Comparison of ENCODE assay signal across 19 mouse cellular contexts in the genomic region with DNA sequence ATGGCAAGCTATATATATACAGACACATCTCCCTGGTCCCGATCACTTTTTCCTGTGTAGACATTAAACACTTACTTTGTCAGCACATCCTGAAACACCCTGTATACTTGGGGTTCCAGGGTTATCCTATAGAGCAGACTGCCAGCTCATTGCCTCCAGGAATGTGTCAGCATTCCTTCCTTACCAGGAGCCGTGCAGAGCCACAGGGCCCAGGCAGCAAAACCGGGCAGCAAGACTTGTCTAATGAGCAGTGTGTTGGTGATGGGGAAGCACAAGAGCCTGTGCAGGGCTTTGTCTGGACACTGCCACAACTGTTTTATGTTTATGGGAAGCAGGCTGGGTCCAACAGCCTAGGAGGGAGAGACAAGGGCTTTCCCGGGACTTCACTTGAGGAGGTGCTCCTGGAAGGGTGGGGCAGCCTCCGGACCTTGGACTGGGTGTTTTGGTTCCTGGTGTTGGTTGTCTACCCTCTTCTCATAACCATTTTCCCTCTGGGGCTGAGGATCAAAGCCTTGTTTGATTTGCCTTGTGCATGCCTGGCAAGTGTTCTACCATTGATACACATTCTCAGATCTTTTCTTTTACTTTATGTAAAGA. TPM values are rescaled to one million over a fixed set of nuclear protein-coding genes. Genes with fewer than 3 reads are reported as not detected.
A peak's percentile ranks its signal among the peaks of the same experiment; 100 is the strongest.
DNase-seq lines count a peak whose midpoint lies in the region; ATAC-seq and TF ChIP-seq lines count a peak whose summit lies in the region.
"Had no signal": no experiment of that assay in that cellular context is flagged by ENCODE, and none has a peak within 500 bp of the region (broad histone marks: within the 10 kb centered on the region; RNA-seq: fewer than 3 reads in every experiment).

No protein-coding gene starts in this region.

- no peaks in the 10 kb centered on the region for H3K9me3 ChIP-seq in heart, embryonic 13.5 days
- no peaks in the 10 kb centered on the region for H3K9me3 ChIP-seq in lung, embryonic 15.5 days
- H3K9me3 ChIP-seq in intestine, embryonic 14.5 days (ENCODE audit: control insufficient read depth, low read length): no peaks in the 10 kb centered on the region
- no peaks in the 10 kb centered on the region for H3K9me3 ChIP-seq in stomach, embryonic 16.5 days (replicated peaks; ENCODE audit: control insufficient read depth, low read length)
- no peaks in the 10 kb centered on the region for H3K9me3 ChIP-seq in midbrain, postnatal 0 days (ENCODE audit: low read length)
- no peaks in the 10 kb centered on the region for H3K9me3 ChIP-seq in kidney, embryonic 14.5 days (ENCODE audit: control insufficient read depth, low read length)
- H3K9me3 ChIP-seq: forebrain, embryonic 13.5 days had no signal

- TF ChIP-seq CTCF in lung, adult 2 months (IDR thresholded peaks at IDR 0.05; ENCODE audit: insufficient read depth, low read length): no peak
- TF ChIP-seq CTCF in midbrain, postnatal 0 days (IDR thresholded peaks at IDR 0.05): no peak

- no peak for TF ChIP-seq POLR2A in lung, adult 2 months (IDR thresholded peaks at IDR 0.05; ENCODE audit: borderline replicate concordance, extremely low read depth, low read depth, low read length)

- no peak for DNase-seq in heart, adult 11 months
- DNase-seq in lung, adult 2 months: no peak
- DNase-seq in intestine, embryonic 14.5 days (ENCODE audit: low spot score): peak; percentile 58
- DNase-seq in midbrain, postnatal 0 days (ENCODE audit: low spot score): no peak
- DNase-seq: adrenal gland, postnatal 10 days; B cell, adult 2 months; cerebellum, adult 9-11 months; embryo, embryonic 11 days; retina, postnatal 1 day; spleen, adult 18-20 months; thymus, postnatal 36 days had no signal

- no peak for ATAC-seq in heart, embryonic 13.5 days (ENCODE audit: extremely low read depth, insufficient number of reproducible peaks, low FRiP score, low TSS enrichment)
- ATAC-seq in lung, embryonic 15.5 days (ENCODE audit: borderline replicate concordance, extremely low read depth, low FRiP score, low TSS enrichment): peak; percentile 19; the same call in 1 of the 2 replicates
- no peak for ATAC-seq in intestine, embryonic 14.5 days (replicated peaks; ENCODE audit: low FRiP score, low TSS enrichment, low read depth)
- no peak for ATAC-seq in stomach, embryonic 16.5 days (ENCODE audit: insufficient read depth, low FRiP score)
- ATAC-seq in midbrain, postnatal 0 days (ENCODE audit: low FRiP score): no peak
- no peak for ATAC-seq in kidney, embryonic 14.5 days (ENCODE audit: low FRiP score, low TSS enrichment)
- ATAC-seq: forebrain, embryonic 13.5 days; inflammation-experienced regulatory T-cells, adult 6 months had no signal

- H3K4me2 ChIP-seq in heart, embryonic 13.5 days: no peak overlapping the region
- H3K4me2 ChIP-seq in lung, embryonic 15.5 days: no peak overlapping the region; the same call in 1 of the 2 replicates
- no peak overlapping the region for H3K4me2 ChIP-seq in intestine, embryonic 14.5 days (ENCODE audit: low read length)
- H3K4me2 ChIP-seq in stomach, embryonic 16.5 days (ENCODE audit: low read depth, low read length): no peak overlapping the region
- no peak overlapping the region for H3K4me2 ChIP-seq in midbrain, postnatal 0 days (ENCODE audit: low read depth, low read length, poor library complexity, severe bottlenecking)
- H3K4me2 ChIP-seq in kidney, embryonic 14.5 days (replicated peaks; ENCODE audit: low read depth, low read length): no peak overlapping the region
- H3K4me2 ChIP-seq: forebrain, embryonic 13.5 days; midbrain, embryonic 11.5 days had no signal

- H3K9ac ChIP-seq in heart, embryonic 13.5 days: peak overlapping the region; percentile 26; the same call in 1 of the 2 replicates
- no peak overlapping the region for H3K9ac ChIP-seq in lung, embryonic 15.5 days
- no peak overlapping the region for H3K9ac ChIP-seq in intestine, embryonic 14.5 days (ENCODE audit: low read length)
- H3K9ac ChIP-seq in stomach, embryonic 16.5 days (ENCODE audit: low read length): no peak overlapping the region
- H3K9ac ChIP-seq in midbrain, postnatal 0 days (replicated peaks; ENCODE audit: low read length, poor library complexity, severe bottlenecking): no peak overlapping the region
- H3K9ac ChIP-seq in kidney, embryonic 14.5 days (ENCODE audit: low read depth, low read length): no peak overlapping the region
- H3K9ac ChIP-seq: forebrain, embryonic 13.5 days had no signal

- peak overlapping the region; percentile 54 for H3K27ac ChIP-seq in heart, embryonic 13.5 days (replicated peaks)
- 0 out of 2 replicates have a peak overlapping the region, but pooled peaks have one; percentile 7 for H3K27ac ChIP-seq in lung, embryonic 15.5 days
- H3K27ac ChIP-seq in intestine, embryonic 14.5 days (ENCODE audit: low read depth): no peak overlapping the region
- H3K27ac ChIP-seq in stomach, embryonic 16.5 days (ENCODE audit: low read length): peak overlapping the region; percentile 34; the same call in 1 of the 2 replicates
- no peak overlapping the region for H3K27ac ChIP-seq in midbrain, postnatal 0 days (ENCODE audit: low read depth, low read length)
- no peak overlapping the region for H3K27ac ChIP-seq in kidney, embryonic 14.5 days (ENCODE audit: low read depth, low read length)
- H3K27ac ChIP-seq: forebrain, embryonic 13.5 days had no signal

- H3K27me3 ChIP-seq in heart, embryonic 13.5 days (replicated peaks): no peaks in the 10 kb centered on the region
- H3K27me3 ChIP-seq in lung, embryonic 15.5 days: no peaks in the 10 kb centered on the region
- H3K27me3 ChIP-seq in intestine, embryonic 14.5 days (replicated peaks; ENCODE audit: control insufficient read depth, insufficient read depth, low read length): no peaks in the 10 kb centered on the region
- H3K27me3 ChIP-seq in stomach, embryonic 16.5 days (ENCODE audit: control insufficient read depth, insufficient read depth, low read length): no peaks in the 10 kb centered on the region
- H3K27me3 ChIP-seq in midbrain, postnatal 0 days (ENCODE audit: insufficient read depth, low read length): no peaks in the 10 kb centered on the region
- no peaks in the 10 kb centered on the region for H3K27me3 ChIP-seq in kidney, embryonic 14.5 days (ENCODE audit: control insufficient read depth, insufficient read depth, low read length)

- no peaks in the 10 kb centered on the region for H3K36me3 ChIP-seq in heart, embryonic 13.5 days
- H3K36me3 ChIP-seq in lung, embryonic 15.5 days: no peaks in the 10 kb centered on the region
- no peaks in the 10 kb centered on the region for H3K36me3 ChIP-seq in intestine, embryonic 14.5 days (ENCODE audit: control insufficient read depth, insufficient read depth, low read length)
- no peaks in the 10 kb centered on the region for H3K36me3 ChIP-seq in stomach, embryonic 16.5 days (ENCODE audit: control insufficient read depth, insufficient read depth, low read length)
- no peaks in the 10 kb centered on the region for H3K36me3 ChIP-seq in midbrain, postnatal 0 days (ENCODE audit: insufficient read depth, low read length)
- H3K36me3 ChIP-seq in kidney, embryonic 14.5 days (ENCODE audit: control insufficient read depth, insufficient read depth, low read length): no peaks in the 10 kb centered on the region

- H3K4me1 ChIP-seq in heart, embryonic 13.5 days: peaks cover 22% of the 10 kb centered on the region
- peaks cover 16% of the 10 kb centered on the region for H3K4me1 ChIP-seq in lung, embryonic 15.5 days
- H3K4me1 ChIP-seq in lung, adult 2 months (ENCODE audit: control insufficient read depth, insufficient read depth, low read length): no peaks in the 10 kb centered on the region
- H3K4me1 ChIP-seq in intestine, embryonic 14.5 days (replicated peaks; ENCODE audit: control insufficient read depth, insufficient read depth, low read length): peaks cover 14% of the 10 kb centered on the region; the same call in 1 of the 2 replicates
- peaks cover 9% of the 10 kb centered on the region; the same call in 1 of the 2 replicates for H3K4me1 ChIP-seq in stomach, embryonic 16.5 days (ENCODE audit: control insufficient read depth, insufficient read depth, low read length)
- H3K4me1 ChIP-seq in midbrain, postnatal 0 days (ENCODE audit: insufficient read depth, low read length): no peaks in the 10 kb centered on the region
- H3K4me1 ChIP-seq in kidney, embryonic 14.5 days (ENCODE audit: control insufficient read depth, insufficient read depth, low read length): 0 out of 2 replicates have a peak, but pooled peaks cover 7% of the 10 kb centered on the region
- H3K4me1 ChIP-seq: forebrain, embryonic 13.5 days had no signal

- 22% methylated on average over 5 of the region's 5 CpGs for WGBS in heart, embryonic 13.5 days
- WGBS in lung, embryonic 15.5 days: 17% methylated on average over 5 of the region's 5 CpGs
- 29% methylated on average over 5 of the region's 5 CpGs for WGBS in lung, adult 2 months
- 30% methylated on average over 5 of the region's 5 CpGs for WGBS in intestine, embryonic 14.5 days
- WGBS in stomach, embryonic 16.5 days: 39% methylated on average over 5 of the region's 5 CpGs
- 69% methylated on average over 5 of the region's 5 CpGs for WGBS in midbrain, postnatal 0 days
- 58% methylated on average over 5 of the region's 5 CpGs for WGBS in kidney, embryonic 14.5 days

- no peak overlapping the region for H3K4me3 ChIP-seq in heart, embryonic 13.5 days
- no peak overlapping the region for H3K4me3 ChIP-seq in lung, embryonic 15.5 days
- no peak overlapping the region for H3K4me3 ChIP-seq in lung, adult 2 months (replicated peaks; ENCODE audit: extremely low read depth, low read depth, low read length)
- no peak overlapping the region for H3K4me3 ChIP-seq in intestine, embryonic 14.5 days (ENCODE audit: low read depth, low read length)
- no peak overlapping the region for H3K4me3 ChIP-seq in stomach, embryonic 16.5 days (replicated peaks; ENCODE audit: low read length)
- H3K4me3 ChIP-seq in midbrain, postnatal 0 days (ENCODE audit: low read depth, low read length): no peak overlapping the region
- H3K4me3 ChIP-seq in kidney, embryonic 14.5 days (ENCODE audit: low read length): no peak overlapping the region
- H3K4me3 ChIP-seq: forebrain, embryonic 13.5 days had no signal

RNA-seq across cellular contexts. Expression of gene Tmem37, which starts 10.1 kb away (rescaled TPM):
- polyA plus RNA-seq in heart, embryonic 13.5 days (2015; fragmentation: Nextera tagmentation; extraction: Ambion mirVana): 14.7 and 16.6 TPM in 2 replicates
- polyA plus RNA-seq in lung, embryonic 15.5 days (2015; fragmentation: Nextera tagmentation; extraction: Ambion mirVana): 9.0 and 9.1 TPM in 2 replicates
- polyA plus RNA-seq in lung, adult 2 months (2012; rRNA removed): 78.9 and 80.0 TPM in 2 replicates
- polyA plus RNA-seq in intestine, embryonic 14.5 days (2014; fragmentation: Nextera tagmentation; extraction: Ambion mirVana): 12.4 and 17.6 TPM in 2 replicates
- 19.4 and 24.8 TPM in 2 replicates for polyA plus RNA-seq in stomach, embryonic 16.5 days (2015; fragmentation: Nextera tagmentation; extraction: Ambion mirVana)
- total RNA-seq in midbrain, postnatal 0 days (2014; rRNA removed): 2.7 and 4.0 TPM in 2 replicates
- 6.9 and 7.5 TPM in 2 replicates for polyA plus RNA-seq in midbrain, postnatal 0 days (2015; fragmentation: Nextera tagmentation; extraction: Ambion mirVana)
- 40.5 and 44.1 TPM in 2 replicates for polyA plus RNA-seq in kidney, embryonic 14.5 days (2014; fragmentation: Nextera tagmentation; extraction: Ambion mirVana)
- total RNA-seq: neutrophil, adult 5-6 weeks had no signal

RNA-seq across cellular contexts. Expression of gene Dbi, which starts 36.9 kb away (rescaled TPM):
- 621 and 734 TPM in 2 replicates for polyA plus RNA-seq in heart, embryonic 13.5 days (2015; fragmentation: Nextera tagmentation; extraction: Ambion mirVana)
- polyA plus RNA-seq in lung, embryonic 15.5 days (2015; fragmentation: Nextera tagmentation; extraction: Ambion mirVana): 442 and 452 TPM in 2 replicates
- 193 and 281 TPM in 2 replicates for polyA plus RNA-seq in lung, adult 2 months (2012; rRNA removed)
- polyA plus RNA-seq in intestine, embryonic 14.5 days (2014; fragmentation: Nextera tagmentation; extraction: Ambion mirVana): 752 and 816 TPM in 2 replicates
- 893 and 962 TPM in 2 replicates for polyA plus RNA-seq in stomach, embryonic 16.5 days (2015; fragmentation: Nextera tagmentation; extraction: Ambion mirVana)
- total RNA-seq in midbrain, postnatal 0 days (2014; rRNA removed): 515 and 540 TPM in 2 replicates
- 1,809 and 1,897 TPM in 2 replicates for polyA plus RNA-seq in midbrain, postnatal 0 days (2015; fragmentation: Nextera tagmentation; extraction: Ambion mirVana)
- polyA plus RNA-seq in kidney, embryonic 14.5 days (2014; fragmentation: Nextera tagmentation; extraction: Ambion mirVana): 571 and 767 TPM in 2 replicates

RNA-seq across cellular contexts. Expression of gene 3110009E18Rik, which starts 37.0 kb away (rescaled TPM):
- 11.7 and 12.0 TPM in 2 replicates for polyA plus RNA-seq in heart, embryonic 13.5 days (2015; fragmentation: Nextera tagmentation; extraction: Ambion mirVana)
- 14.4 and 14.7 TPM in 2 replicates for polyA plus RNA-seq in lung, embryonic 15.5 days (2015; fragmentation: Nextera tagmentation; extraction: Ambion mirVana)
- polyA plus RNA-seq in lung, adult 2 months (2012; rRNA removed): 1.5 and 1.7 TPM in 2 replicates
- polyA plus RNA-seq in intestine, embryonic 14.5 days (2014; fragmentation: Nextera tagmentation; extraction: Ambion mirVana): 17.3 and 21.3 TPM in 2 replicates
- polyA plus RNA-seq in stomach, embryonic 16.5 days (2015; fragmentation: Nextera tagmentation; extraction: Ambion mirVana): 11.9 and 13.2 TPM in 2 replicates
- total RNA-seq in midbrain, postnatal 0 days (2014; rRNA removed): 0.77 and 1.9 TPM in 2 replicates
- polyA plus RNA-seq in midbrain, postnatal 0 days (2015; fragmentation: Nextera tagmentation; extraction: Ambion mirVana): 11.4 and 15.7 TPM in 2 replicates
- polyA plus RNA-seq in kidney, embryonic 14.5 days (2014; fragmentation: Nextera tagmentation; extraction: Ambion mirVana): 22.2 and 31.9 TPM in 2 replicates

Comparison
In these comparisons a context has a peak if more than half of its experiments do, and no peak if none do; other contexts are left out.
1. H3K27ac ChIP-seq: peak in heart, embryonic 13.5 days (single experiment), lung, embryonic 15.5 days (single experiment) and stomach, embryonic 16.5 days (single experiment); none in intestine, embryonic 14.5 days (single experiment), midbrain, postnatal 0 days (single experiment) and kidney, embryonic 14.5 days (single experiment).